8 mouse cellular contexts compared by ENCODE assay signal in the genomic region with DNA sequence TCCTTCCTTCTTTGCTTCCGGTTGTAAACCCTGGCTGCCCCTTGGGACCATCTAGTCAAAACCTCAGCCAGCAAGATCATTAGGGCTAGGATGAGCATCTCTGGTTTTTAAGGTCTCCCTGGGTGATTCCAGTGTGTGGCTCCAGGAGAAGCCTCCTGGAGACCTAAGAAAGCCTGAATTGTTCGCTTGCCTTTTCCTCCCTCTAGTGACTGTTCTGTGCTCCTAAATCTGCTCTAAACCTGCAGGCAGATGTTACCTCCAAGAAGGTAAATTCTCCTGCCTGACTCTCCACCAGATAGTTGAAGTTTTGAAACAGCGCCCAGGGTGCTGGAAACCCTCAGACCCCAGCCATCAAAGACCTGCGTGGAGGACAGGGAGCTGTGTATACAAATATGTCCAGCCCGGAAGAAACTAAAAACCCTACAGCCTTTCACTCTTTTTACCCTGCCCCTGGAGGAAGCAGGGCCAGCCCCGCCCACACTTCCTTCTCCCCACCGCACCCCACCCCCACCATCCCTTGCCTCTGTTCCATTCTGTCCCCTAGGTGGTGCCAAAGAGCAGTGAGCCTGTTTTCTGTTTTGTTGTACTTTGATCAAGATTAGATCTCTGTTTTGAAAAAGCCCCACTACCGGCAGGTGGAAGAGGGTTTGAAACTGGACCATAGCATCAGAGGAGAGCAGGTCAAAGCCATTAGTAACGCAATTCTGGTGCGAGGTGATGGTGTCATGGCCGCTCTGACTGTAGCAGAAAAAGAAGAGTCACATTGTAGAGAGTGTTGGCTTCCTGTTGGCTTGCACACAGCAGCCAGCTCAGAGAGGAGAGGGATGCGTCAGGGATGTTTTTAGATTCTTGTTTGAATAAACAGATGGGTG. TPM values are rescaled to one million over a fixed set of nuclear protein-coding genes. Genes with fewer than 3 reads are reported as not detected.
A peak's percentile ranks its signal among the peaks of the same experiment; 100 is the strongest.
DNase-seq lines count a peak whose midpoint lies in the region; ATAC-seq and TF ChIP-seq lines count a peak whose summit lies in the region.

No protein-coding gene starts in this region.

- H3K4me3 ChIP-seq in heart, adult 2 months, result peak overlapping the region; percentile 39; the same call in 1 of the 2 replicates
- peak overlapping the region; percentile 45; the same call in 1 of the 2 replicates for H3K4me3 ChIP-seq in kidney, adult 2 months (ENCODE audit: insufficient read depth, low read depth, low read length)
- H3K4me3 ChIP-seq in liver, adult 2 months (ENCODE audit: insufficient read depth, low read depth, low read length), result peak overlapping the region; percentile 45; the same call in 1 of the 2 replicates
- H3K4me3 ChIP-seq in stomach, postnatal 0 days (ENCODE audit: low read depth, low read length), result no peak overlapping the region

- no peaks in the 10 kb centered on the region for H3K79me2 ChIP-seq in heart, adult 2 months (replicated peaks; ENCODE audit: control insufficient read depth, insufficient read depth, low read length)
- H3K79me2 ChIP-seq in liver, adult 2 months (ENCODE audit: control insufficient read depth, insufficient read depth, low read length), result no peaks in the 10 kb centered on the region

- WGBS in heart, adult 2 months, result 11% methylated on average over 12 of the region's 12 CpGs
- 9% methylated on average over 12 of the region's 12 CpGs for WGBS in kidney, adult 2 months
- 14% methylated on average over 12 of the region's 12 CpGs for WGBS in liver, adult 2 months
- WGBS in stomach, postnatal 0 days, result 12% methylated on average over 12 of the region's 12 CpGs

- H3K9ac ChIP-seq in heart, adult 2 months (ENCODE audit: low read depth, low read length), result no peak overlapping the region; the same call in 1 of the 2 replicates
- H3K9ac ChIP-seq in liver, adult 2 months (ENCODE audit: low read depth, low read length), result peak overlapping the region; percentile 63
- no peak overlapping the region for H3K9ac ChIP-seq in stomach, postnatal 0 days (ENCODE audit: low read length)

- no peak for TF ChIP-seq POLR2A in heart, adult 2 months (IDR thresholded peaks at IDR 0.05; ENCODE audit: insufficient read depth, low read depth, low read length)
- no peak for TF ChIP-seq POLR2A in kidney, adult 2 months (IDR thresholded peaks at IDR 0.05; ENCODE audit: low read depth, low read length)
- TF ChIP-seq POLR2A in liver, adult 2 months (IDR thresholded peaks at IDR 0.05; ENCODE audit: extremely low read depth, insufficient read depth, low read length), result no peak

- no peaks in the 10 kb centered on the region for H3K9me3 ChIP-seq in stomach, postnatal 0 days (ENCODE audit: control insufficient read depth, low read length)

- H3K4me1 ChIP-seq in heart, adult 2 months (ENCODE audit: control insufficient read depth, insufficient read depth, low read length), result peaks cover 2% of the 10 kb centered on the region
- H3K4me1 ChIP-seq in kidney, adult 2 months (ENCODE audit: control insufficient read depth, insufficient read depth, low read length), result 0 out of 2 replicates have a peak, but pooled peaks cover 7% of the 10 kb centered on the region
- peaks cover 7% of the 10 kb centered on the region for H3K4me1 ChIP-seq in liver, adult 2 months (ENCODE audit: control insufficient read depth, insufficient read depth, low read length)
- no peaks in the 10 kb centered on the region for H3K4me1 ChIP-seq in stomach, postnatal 0 days (replicated peaks; ENCODE audit: control insufficient read depth, insufficient read depth)

- H3K27ac ChIP-seq in heart, adult 2 months, result peak overlapping the region; percentile 54
- H3K27ac ChIP-seq in kidney, adult 2 months (ENCODE audit: insufficient read depth, low read depth, low read length), result no peak overlapping the region; the same call in 1 of the 2 replicates
- H3K27ac ChIP-seq in liver, adult 2 months (replicated peaks; ENCODE audit: insufficient read depth, low read depth, low read length), result peak overlapping the region; percentile 33; the same call in 1 of the 2 replicates
- H3K27ac ChIP-seq in stomach, postnatal 0 days (replicated peaks), result no peak overlapping the region

- H3K4me2 ChIP-seq in stomach, postnatal 0 days (replicated peaks; ENCODE audit: low read depth), result peak overlapping the region; percentile 50

- intact Hi-C loops in heart, adult 2 months (cut with DNase I), result loop anchor here (2.0 to 5.0 kb wide), 5 partner anchors 47 to 963 kb away; no protein-coding TSS in a partner anchor

- DNase-seq in 3T3-L1 (ENCODE audit: low read depth, low spot score), result peak; percentile 87
- DNase-seq in adrenal gland, adult (ENCODE audit: inconsistent age in 2 of 2, low spot score in 1 of 2), result peak; percentile 55 to 88
- DNase-seq in embryo, embryonic 10.5 days (ENCODE audit: low spot score), result peak; percentile 90
- peak; percentile 73 to 79 for DNase-seq in heart, adult 2 months
- DNase-seq in kidney, adult 2 months, result peak; percentile 81
- DNase-seq in liver, adult 2 months (ENCODE audit: extremely low read depth, low read depth, low spot score), result peak; percentile 67
- peak; percentile 82 for DNase-seq in stomach, postnatal 0 days (ENCODE audit: low spot score)

- peak; percentile 88 for ATAC-seq in monocyte, adult 5-6 weeks (replicated peaks; ENCODE audit: insufficient number of reproducible peaks, low FRiP score, low TSS enrichment, poor library complexity, severe bottlenecking)
- peak; percentile 89 for ATAC-seq in stomach, postnatal 0 days (ENCODE audit: low FRiP score, low TSS enrichment)

- TF ChIP-seq CTCF in heart, adult 2 months (IDR thresholded peaks at IDR 0.05), result peak; percentile 78
- TF ChIP-seq CTCF in kidney, adult 2 months (conservative IDR thresholded peaks at IDR 0.05; ENCODE audit: insufficient read depth, insufficient read length, low read depth, low read length), result peak; percentile 55
- peak; percentile 50 for TF ChIP-seq CTCF in liver, adult 2 months (IDR thresholded peaks at IDR 0.05; ENCODE audit: low read depth, low read length)
- TF ChIP-seq CTCF in stomach, postnatal 0 days (IDR thresholded peaks at IDR 0.05; ENCODE audit: low read depth), result peak; percentile 77

- H3K36me3 ChIP-seq in heart, adult 2 months (ENCODE audit: control insufficient read depth, insufficient read depth, low read length), result no peaks in the 10 kb centered on the region
- H3K36me3 ChIP-seq in kidney, adult 2 months (ENCODE audit: control insufficient read depth, insufficient read depth, low read length), result no peaks in the 10 kb centered on the region
- H3K36me3 ChIP-seq in liver, adult 2 months (ENCODE audit: control insufficient read depth, insufficient read depth, low read length), result no peaks in the 10 kb centered on the region
- H3K36me3 ChIP-seq in stomach, postnatal 0 days (ENCODE audit: control insufficient read depth, insufficient read depth, low read length), result no peaks in the 10 kb centered on the region

- no peak for TF ChIP-seq EP300 in heart, adult 2 months (IDR thresholded peaks at IDR 0.05; ENCODE audit: insufficient read depth, low read depth, low read length)
- TF ChIP-seq EP300 in stomach, postnatal 0 days (optimal IDR thresholded peaks at IDR 0.05), result no peak

- no peaks in the 10 kb centered on the region for H3K27me3 ChIP-seq in heart, adult 2 months (ENCODE audit: control insufficient read depth, insufficient read depth, low read length)
- no peaks in the 10 kb centered on the region for H3K27me3 ChIP-seq in kidney, adult 2 months (replicated peaks; ENCODE audit: control insufficient read depth, insufficient read depth, low read length)
- H3K27me3 ChIP-seq in liver, adult 2 months (ENCODE audit: control insufficient read depth, insufficient read depth, low read length), result no peaks in the 10 kb centered on the region
- H3K27me3 ChIP-seq in stomach, postnatal 0 days (ENCODE audit: control insufficient read depth, insufficient read depth, low read length), result no peaks in the 10 kb centered on the region

RNA-seq across cellular contexts. Expression of gene Gm19935, which starts 22.0 kb away (rescaled TPM):
- not detected for total RNA-seq in heart, adult 2 months (2021)
- polyA plus RNA-seq in heart, adult 2 months (2012; rRNA removed), result 1.2 TPM in 1 of 2 replicates, not detected in the other
- polyA plus RNA-seq in kidney, adult 2 months (2012; rRNA removed), result 0.16 and 0.24 TPM in 2 replicates
- 0.09 TPM in 1 of 2 replicates, not detected in the other for total RNA-seq in liver, adult 2 months (2014; rRNA removed)
- not detected in 2 replicates for polyA plus RNA-seq in liver, adult 2 months (2012; rRNA removed)
- not detected in 3 replicates for total RNA-seq in monocyte, adult 5-6 weeks (2017)
- 0.13 and 0.35 TPM in 2 replicates for polyA plus RNA-seq in stomach, postnatal 0 days (2015; fragmentation: Nextera tagmentation; extraction: Ambion mirVana)

RNA-seq across cellular contexts. Expression of gene Chd9, which starts 32.9 kb away (rescaled TPM):
- 10 to 100 TPM; 43.5 to 49.7 TPM for total RNA-seq in heart, adult 2 months (2021)
- polyA plus RNA-seq in heart, adult 2 months (2012; rRNA removed), result 54.4 and 54.6 TPM in 2 replicates
- 224 and 271 TPM in 2 replicates for polyA plus RNA-seq in kidney, adult 2 months (2012; rRNA removed)
- 42.3 and 63.2 TPM in 2 replicates for total RNA-seq in liver, adult 2 months (2014; rRNA removed)
- polyA plus RNA-seq in liver, adult 2 months (2012; rRNA removed), result 51.6 and 88.2 TPM in 2 replicates
- 73.0 to 131 TPM (median 84.8 TPM) in 3 replicates for total RNA-seq in monocyte, adult 5-6 weeks (2017)
- 125 and 131 TPM in 2 replicates for polyA plus RNA-seq in stomach, postnatal 0 days (2015; fragmentation: Nextera tagmentation; extraction: Ambion mirVana)

Comparison
In these comparisons a context has a peak if more than half of its experiments do, and no peak if none do; other contexts are left out.
1. H3K27ac ChIP-seq: peak in heart, adult 2 months (single experiment) and liver, adult 2 months (single experiment); none in kidney, adult 2 months (single experiment) and stomach, postnatal 0 days (single experiment).
2. Peak in every context shown above with its lines, with median percentiles within 50 percentile points of each other: DNase-seq and CTCF ChIP-seq.